In the genomic region with DNA sequence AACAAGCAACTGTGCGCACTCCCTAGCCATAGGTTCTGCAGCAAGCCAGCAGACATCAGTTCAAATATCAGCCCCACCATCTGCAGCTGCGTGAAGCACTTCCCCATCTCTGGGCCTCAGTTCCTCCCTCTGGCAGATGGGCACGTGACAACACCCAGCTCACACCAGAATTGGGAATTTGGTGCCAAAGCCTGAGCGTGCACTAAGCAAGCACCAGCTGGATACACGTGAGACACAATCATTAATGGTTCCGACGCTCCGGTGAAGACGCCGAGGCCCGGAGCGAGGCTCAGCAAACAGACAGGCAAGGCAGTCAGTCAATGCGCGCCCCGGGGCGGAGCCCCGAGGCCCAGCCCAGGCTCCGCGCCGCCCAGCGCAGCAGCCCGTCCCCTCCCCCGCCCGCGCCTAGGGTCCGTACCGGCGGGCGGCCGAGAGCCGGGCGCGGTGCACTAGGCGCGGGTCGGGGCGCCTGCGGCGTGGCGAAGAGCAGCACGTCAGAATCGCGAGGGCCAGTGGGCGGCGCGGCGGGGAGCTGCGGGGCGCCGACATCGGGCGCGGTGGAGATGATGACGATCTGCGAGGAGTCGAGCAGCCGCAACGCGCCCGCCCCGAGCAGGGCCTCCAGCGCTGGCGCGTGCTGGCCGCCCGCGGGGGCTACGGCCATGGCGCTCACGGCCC, we compare ENCODE assay signal across 9 mouse cellular contexts. TPM values are rescaled to one million over a fixed set of nuclear protein-coding genes. Genes with fewer than 3 reads are reported as not detected.
DNase-seq lines count a peak whose midpoint lies in the region; ATAC-seq and TF ChIP-seq lines count a peak whose summit lies in the region.
"Had no signal": no experiment of that assay in that cellular context is flagged by ENCODE, and none has a peak within 500 bp of the region (broad histone marks: within the 10 kb centered on the region; RNA-seq: fewer than 3 reads in every experiment).

No protein-coding gene starts in this region.

- H3K36me3 ChIP-seq in embryonic facial prominence, embryonic 15.5 days: no peaks in the 10 kb centered on the region
- H3K36me3 ChIP-seq in spleen, adult 2 months (ENCODE audit: control insufficient read depth, insufficient read depth, low read length): no peaks in the 10 kb centered on the region

- ATAC-seq in CD4-positive, CD25-positive, alpha-beta regulatory T cell, adult 4 months: peak; percentile 37
- ATAC-seq in embryonic facial prominence, embryonic 15.5 days (ENCODE audit: insufficient number of reproducible peaks, low FRiP score, low TSS enrichment, low read depth): peak; percentile 82
- peak; percentile 57 for ATAC-seq in megakaryocyte-erythroid progenitor cell, adult 5-6 weeks (replicated peaks; ENCODE audit: low FRiP score, low TSS enrichment, poor library complexity, severe bottlenecking)

- intact Hi-C loops in heart, postnatal 36 days (cut with DNase I): no loop called here
- intact Hi-C loops in left cerebral cortex, postnatal 25 days (cut with DNase I): no loop called here

- TF ChIP-seq CTCF in spleen, adult 2 months (IDR thresholded peaks at IDR 0.05; ENCODE audit: extremely low read depth, insufficient read depth, insufficient read length, insufficient replicate concordance): no peak

- peak overlapping the region; percentile 85 for H3K27ac ChIP-seq in embryonic facial prominence, embryonic 15.5 days (replicated peaks)
- peak overlapping the region; percentile 54 for H3K27ac ChIP-seq in spleen, adult 2 months (ENCODE audit: insufficient read depth, low read length)

- H3K4me1 ChIP-seq in embryonic facial prominence, embryonic 15.5 days: peaks cover 52% of the 10 kb centered on the region
- peaks cover 6% of the 10 kb centered on the region for H3K4me1 ChIP-seq in spleen, adult 2 months (ENCODE audit: control insufficient read depth, insufficient read depth, insufficient read length)

- WGBS in embryonic facial prominence, embryonic 15.5 days: under 1% methylated on average over 63 of the region's 70 CpGs
- 1% methylated on average over 65 of the region's 70 CpGs for WGBS in spleen, adult 2 months

- H3K9ac ChIP-seq in embryonic facial prominence, embryonic 15.5 days: peak overlapping the region; percentile 44

- H3K4me2 ChIP-seq in embryonic facial prominence, embryonic 15.5 days (replicated peaks): peak overlapping the region; percentile 77

- no peaks in the 10 kb centered on the region for H3K9me3 ChIP-seq in embryonic facial prominence, embryonic 15.5 days (replicated peaks)

- TF ChIP-seq POLR2A in spleen, adult 2 months (IDR thresholded peaks at IDR 0.05; ENCODE audit: low read depth, low read length): no peak

- DNase-seq in ZHBTc4 (ENCODE audit: low read depth, low spot score): peak; percentile 84
- peak; percentile 39 to 64 for DNase-seq in heart, postnatal 36 days
- peak; percentile 68 to 73 for DNase-seq in left cerebral cortex, postnatal 25 days (ENCODE audit: low spot score in 2 of 2)
- DNase-seq in spleen, adult 2 months (ENCODE audit: low read depth in 1 of 2, low spot score in 2 of 2): peak; percentile 28 to 44
- DNase-seq in ovary, postnatal 14 days (ENCODE audit: low spot score): no peak

- peak overlapping the region; percentile 77 for H3K4me3 ChIP-seq in embryonic facial prominence, embryonic 15.5 days (replicated peaks)
- peak overlapping the region; percentile 63 for H3K4me3 ChIP-seq in spleen, adult 2 months (ENCODE audit: extremely low read depth, insufficient read depth, insufficient read length)

- H3K27me3 ChIP-seq in embryonic facial prominence, embryonic 15.5 days: no peaks in the 10 kb centered on the region
- H3K27me3 ChIP-seq in spleen, adult 2 months (ENCODE audit: control insufficient read depth, insufficient read depth, low read length): no peaks in the 10 kb centered on the region

RNA-seq across cellular contexts. Expression of a gene that starts 0.5 kb away (rescaled TPM):
- 1 to 10 TPM in 1 of 2 experiments, under 1 TPM in 1; 0.42 to 1.5 TPM for polyA plus RNA-seq in CD4-positive, CD25-positive, alpha-beta regulatory T cell, adult 4 months (2017; shearing (Covaris generic))
- 24.6 and 25.5 TPM in 2 replicates for polyA plus RNA-seq in embryonic facial prominence, embryonic 15.5 days (2015; fragmentation: Nextera tagmentation; extraction: Ambion mirVana)
- total RNA-seq in heart, postnatal 36 days (2021): under 1 TPM; 0.61 to 0.73 TPM
- total RNA-seq in left cerebral cortex, postnatal 25 days (2021): 10 to 100 TPM in 1 of 2 experiments, 1 to 10 TPM in 1; 8.8 to 10.1 TPM
- 25.3 and 26.1 TPM in 2 replicates for total RNA-seq in megakaryocyte-erythroid progenitor cell, adult 5-6 weeks (2014; fragmentation: Nextera tagmentation)
- 7.0 and 7.8 TPM in 2 replicates for total RNA-seq in megakaryocyte-erythroid progenitor cell, adult 5-6 weeks (2017)
- 11.0 and 21.5 TPM in 2 replicates for polyA plus RNA-seq in spleen, adult 2 months (2012; rRNA removed)

RNA-seq across cellular contexts. Expression of a gene that starts 10.5 kb away (rescaled TPM):
- under 1 TPM; 0.30 to 0.47 TPM for polyA plus RNA-seq in CD4-positive, CD25-positive, alpha-beta regulatory T cell, adult 4 months (2017; shearing (Covaris generic))
- polyA plus RNA-seq in embryonic facial prominence, embryonic 15.5 days (2015; fragmentation: Nextera tagmentation; extraction: Ambion mirVana): 3.4 and 4.3 TPM in 2 replicates
- under 1 TPM; 0.14 to 0.47 TPM for total RNA-seq in heart, postnatal 36 days (2021)
- total RNA-seq in left cerebral cortex, postnatal 25 days (2021): 10 to 100 TPM; 82.5 to 88.7 TPM
- 3.1 and 6.1 TPM in 2 replicates for total RNA-seq in megakaryocyte-erythroid progenitor cell, adult 5-6 weeks (2014; fragmentation: Nextera tagmentation)
- total RNA-seq in megakaryocyte-erythroid progenitor cell, adult 5-6 weeks (2017): 0.09 and 1.8 TPM in 2 replicates
- 0.63 and 1.1 TPM in 2 replicates for polyA plus RNA-seq in spleen, adult 2 months (2012; rRNA removed)

RNA-seq across cellular contexts. Expression of a gene that starts 17.6 kb away (rescaled TPM):
- polyA plus RNA-seq in CD4-positive, CD25-positive, alpha-beta regulatory T cell, adult 4 months (2017; shearing (Covaris generic)): not detected
- polyA plus RNA-seq in embryonic facial prominence, embryonic 15.5 days (2015; fragmentation: Nextera tagmentation; extraction: Ambion mirVana): 0.17 and 0.25 TPM in 2 replicates
- not detected for total RNA-seq in heart, postnatal 36 days (2021)
- not detected for total RNA-seq in left cerebral cortex, postnatal 25 days (2021)
- not detected in 2 replicates for total RNA-seq in megakaryocyte-erythroid progenitor cell, adult 5-6 weeks (2014; fragmentation: Nextera tagmentation)
- total RNA-seq in megakaryocyte-erythroid progenitor cell, adult 5-6 weeks (2017): not detected in 2 replicates
- polyA plus RNA-seq in spleen, adult 2 months (2012; rRNA removed): 0.09 and 0.12 TPM in 2 replicates
- total RNA-seq: layer of hippocampus, postnatal 14 days had no signal

RNA-seq across cellular contexts. Expression of a gene that starts 22.3 kb away (rescaled TPM):
- polyA plus RNA-seq in CD4-positive, CD25-positive, alpha-beta regulatory T cell, adult 4 months (2017; shearing (Covaris generic)): not detected
- 0.83 and 1.3 TPM in 2 replicates for polyA plus RNA-seq in embryonic facial prominence, embryonic 15.5 days (2015; fragmentation: Nextera tagmentation; extraction: Ambion mirVana)
- not detected for total RNA-seq in heart, postnatal 36 days (2021)
- 1 to 10 TPM in 1 of 2 experiments, not detected in 1; 1.4 TPM for total RNA-seq in left cerebral cortex, postnatal 25 days (2021)
- total RNA-seq in megakaryocyte-erythroid progenitor cell, adult 5-6 weeks (2014; fragmentation: Nextera tagmentation): not detected in 2 replicates
- not detected in 2 replicates for total RNA-seq in megakaryocyte-erythroid progenitor cell, adult 5-6 weeks (2017)
- 2.9 and 3.3 TPM in 2 replicates for polyA plus RNA-seq in spleen, adult 2 months (2012; rRNA removed)

RNA-seq across cellular contexts. Expression of a gene that starts 34.3 kb away (rescaled TPM):
- polyA plus RNA-seq in CD4-positive, CD25-positive, alpha-beta regulatory T cell, adult 4 months (2017; shearing (Covaris generic)): 10 to 100 TPM; 15.4 to 20.9 TPM
- polyA plus RNA-seq in embryonic facial prominence, embryonic 15.5 days (2015; fragmentation: Nextera tagmentation; extraction: Ambion mirVana): 30.5 and 33.1 TPM in 2 replicates
- total RNA-seq in heart, postnatal 36 days (2021): 10 to 100 TPM; 27.8 to 28.3 TPM
- total RNA-seq in left cerebral cortex, postnatal 25 days (2021): 10 to 100 TPM; 11.4 to 14.1 TPM
- 17.3 and 18.1 TPM in 2 replicates for total RNA-seq in megakaryocyte-erythroid progenitor cell, adult 5-6 weeks (2014; fragmentation: Nextera tagmentation)
- 9.1 and 12.4 TPM in 2 replicates for total RNA-seq in megakaryocyte-erythroid progenitor cell, adult 5-6 weeks (2017)
- 14.6 and 20.3 TPM in 2 replicates for polyA plus RNA-seq in spleen, adult 2 months (2012; rRNA removed)

Comparison
In these comparisons a context has a peak if more than half of its experiments do, and no peak if none do; other contexts are left out.
1. RNA of a gene that starts 0.5 kb away (total RNA-seq): 7.0 to 26.1 TPM in megakaryocyte-erythroid progenitor cell, adult 5-6 weeks and 8.8 to 10.1 TPM in left cerebral cortex, postnatal 25 days; 0.61 to 0.73 TPM in heart, postnatal 36 days; every median in the first group is over 4 times any median in the second.
2. RNA of a gene that starts 10.5 kb away (total RNA-seq): 82.5 to 88.7 TPM in left cerebral cortex, postnatal 25 days; 0.09 to 6.1 TPM in megakaryocyte-erythroid progenitor cell, adult 5-6 weeks and 0.14 to 0.47 TPM in heart, postnatal 36 days; every median in the first group is over 10 times any median in the second.
3. Peak in every context shown above with its lines, with median percentiles within 50 percentile points of each other: ATAC-seq.